Mouse (Mus musculus) heart, embryonic 14.5 days (tissue): ENCODE measurements around the gene Ccdc65. TPM values are rescaled to one million over a fixed set of nuclear protein-coding genes. Genes with fewer than 3 reads are reported as not detected.
A peak's percentile ranks its signal among the peaks of the same experiment; 100 is the strongest.

Experiments
- ATAC-seq: fragments of 200-750 bp; cut with Nextera tagmentation; 2 replicates; pipeline ENCODE4 v1.8.0; 2017; ENCODE audit warnings: low read depth, moderate TSS enrichment; ENCODE audit not compliant: insufficient number of reproducible peaks, insufficient read depth, low FRiP score
- H3K27ac ChIP-seq, 2 experiments: fragments of 200-500 bp in 1 of 2; fragments of 300-500 bp in 1 of 2; sonication (generic) in 1 of 2; replicated peaks in 1 of 2; 2 replicates each; pipeline ENCODE4 v1.5.1; 2012 to 2014; ENCODE audit warnings: low read depth in 2 of 2, low read length in 2 of 2, control low read depth in 1 of 2, mild to moderate bottlenecking in 1 of 2, mixed read lengths in 1 of 2; ENCODE audit not compliant: control insufficient read depth in 1 of 2, insufficient read depth in 1 of 2
- H3K27me3 ChIP-seq: fragments of 300-500 bp; sonication (generic); 2 replicates; pipeline ENCODE4 v1.6.1; 2014; ENCODE audit warnings: mild to moderate bottlenecking, low read length, control low read depth; ENCODE audit not compliant: control insufficient read depth, insufficient read depth
- H3K36me3 ChIP-seq: fragments of 300-500 bp; sonication (generic); 2 replicates; pipeline ENCODE4 v1.6.1; 2014; ENCODE audit warnings: mild to moderate bottlenecking, control low read depth, low read length, mixed read lengths; ENCODE audit not compliant: control insufficient read depth, insufficient read depth
- H3K4me1 ChIP-seq, 2 experiments: fragments of 200-500 bp in 1 of 2; fragments of 300-500 bp in 1 of 2; sonication (generic) in 1 of 2; 2 replicates each; pipeline ENCODE4 v1.6.1; 2012 to 2014; ENCODE audit warnings: low read length in 2 of 2, control low read depth in 1 of 2, mixed read lengths in 1 of 2; ENCODE audit not compliant: control insufficient read depth in 2 of 2, insufficient read depth in 2 of 2
- H3K4me2 ChIP-seq: fragments of 300-500 bp; sonication (generic); 2 replicates; pipeline ENCODE4 v1.6.1; 2014; ENCODE audit warnings: mild to moderate bottlenecking, low read length
- H3K4me3 ChIP-seq, 2 experiments: fragments of 200-500 bp in 1 of 2; fragments of 300-500 bp in 1 of 2; sonication (generic) in 1 of 2; 2 replicates each; pipeline ENCODE4 v1.5.1; 2012 to 2014; ENCODE audit warnings: low read length in 2 of 2, mild to moderate bottlenecking in 2 of 2, control low read depth in 1 of 2, low read depth in 1 of 2, moderate library complexity in 1 of 2; ENCODE audit not compliant: control insufficient read depth in 1 of 2, insufficient read depth in 1 of 2
- H3K9ac ChIP-seq: fragments of 300-500 bp; sonication (generic); 2 replicates; pipeline ENCODE4 v1.6.1; 2014; ENCODE audit warnings: mild to moderate bottlenecking, low read length
- H3K9me3 ChIP-seq: fragments of 300-500 bp; sonication (generic); 2 replicates; pipeline ENCODE4 v1.6.1; 2016; ENCODE audit warnings: low read length, control low read depth; ENCODE audit not compliant: control insufficient read depth
- WGBS: fragments of 180-500 bp; shearing (Covaris S2); extraction: QIAGEN DNeasy Blood & Tissue Kit; methylation state at CpG from one replicate; pipeline ENCODE4 v1.1.7; 2014; 5-methylcytosine and 5-hydroxymethylcytosine counted together
- polyA plus RNA-seq: library from polyadenylated mRNA; unstranded; fragments of >200 nt; fragmentation: Nextera tagmentation; extraction: Ambion mirVana; gene quantifications from 2 replicates; pipeline ENCODE4 v1.2.1, GENCODE M21; 2014

Gene Ccdc65
- polyA plus RNA-seq, 1 experiment from 2014 or later, result 0.89 TPM

DNA sequence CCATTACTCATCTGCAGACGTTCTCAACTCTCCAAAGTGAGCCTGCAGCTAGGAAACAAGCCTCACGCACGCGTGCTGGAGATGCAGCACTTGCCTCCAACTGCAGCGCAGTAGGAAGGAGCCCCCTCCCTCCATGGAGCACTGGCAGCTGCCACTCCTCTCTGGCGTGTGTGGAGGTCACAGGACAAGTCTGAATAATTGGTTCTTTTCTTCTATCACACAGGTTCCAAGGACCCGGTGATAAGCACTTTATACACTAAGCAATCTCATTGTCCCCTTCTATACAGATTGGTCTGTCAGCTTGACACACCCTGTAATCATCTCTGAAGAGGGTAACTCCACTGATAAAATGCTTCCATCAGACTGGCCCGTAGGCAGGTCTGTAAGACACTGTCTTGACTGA is 45.0 kb downstream of the Ccdc65 start:
- no peak overlapping the region for H3K9ac ChIP-seq
- H3K4me2 ChIP-seq, result no peak overlapping the region
- no peaks in the 10 kb centered on the region for H3K27me3 ChIP-seq
- no peaks in the 10 kb centered on the region for H3K9me3 ChIP-seq
- no peak overlapping the region for H3K27ac ChIP-seq
- peaks cover 31% of the 10 kb centered on the region for H3K36me3 ChIP-seq
- peak; percentile 31; the same call in 1 of the 2 replicates for ATAC-seq
- 57% methylated on average over 8 of the region's 8 CpGs for WGBS
- H3K4me1 ChIP-seq, result peaks cover 0 to 9% of the 10 kb centered on the region in 2 experiments; a peak in 1 of 4 replicates
- H3K4me3 ChIP-seq, result no peak overlapping the region

DNA sequence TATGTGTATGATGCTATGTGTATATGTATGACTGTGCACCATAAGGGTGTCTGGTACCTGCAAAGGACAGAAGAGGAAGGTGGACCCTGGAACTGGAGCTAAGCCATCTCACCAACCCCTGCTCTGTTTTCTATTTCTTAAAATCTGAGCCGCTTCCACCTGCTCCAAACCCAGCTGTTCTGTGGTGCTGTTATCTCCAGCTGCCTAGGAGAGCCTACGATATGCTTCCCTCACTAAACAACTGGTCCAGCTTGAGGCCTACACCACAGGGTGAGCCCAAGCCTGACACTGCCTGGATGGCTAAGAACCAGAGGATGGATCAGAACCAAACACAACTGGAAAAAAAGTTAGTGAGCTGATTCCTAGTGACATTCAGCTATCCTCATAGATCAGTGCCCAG is 46.1 kb downstream of the Ccdc65 start:
- Histone ChIP-seq H3K27ac (no peak overlapping the region), H3K36me3 (peaks cover 42% of the 10 kb centered on the region), H3K9ac (no peak overlapping the region), H3K27me3 (no peaks in the 10 kb centered on the region), H3K4me2 (no peak overlapping the region), H3K4me1 (peaks cover 0 to 9% of the 10 kb centered on the region in 2 experiments; a peak in 1 of 4 replicates), H3K9me3 (no peaks in the 10 kb centered on the region), H3K4me3 (no peak overlapping the region)
- WGBS, result 56% methylated on average over 2 of the region's 2 CpGs
- no peak for ATAC-seq

DNA sequence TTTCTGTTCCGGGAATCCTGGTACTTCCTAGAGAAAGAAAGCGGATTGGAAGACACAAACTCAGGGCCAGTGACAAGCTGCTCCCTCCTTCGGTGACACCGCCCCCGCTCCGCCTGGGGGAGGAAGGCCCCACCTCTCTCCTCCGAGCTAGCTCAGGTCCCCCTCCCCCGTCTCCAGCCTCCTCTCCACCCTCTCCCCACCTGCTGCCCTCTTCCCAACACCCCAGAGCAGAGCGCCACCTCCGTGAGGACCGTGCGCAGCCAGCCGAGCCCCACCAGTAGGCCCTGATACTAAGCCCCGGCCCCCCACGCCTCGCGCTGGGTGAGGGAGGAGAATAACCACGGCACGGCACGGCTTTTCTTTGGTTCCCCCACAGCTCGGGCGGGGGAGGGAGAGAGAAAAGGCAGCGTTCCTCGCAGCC is 54.2 kb downstream of the Ccdc65 start:
- Histone ChIP-seq H3K27me3 (peaks cover 13% of the 10 kb centered on the region; the same call in 1 of the 2 replicates), H3K27ac (peak overlapping the region; percentile 69 to 78), H3K36me3 (peaks cover 32% of the 10 kb centered on the region), H3K9ac (peak overlapping the region; percentile 91), H3K4me2 (peak overlapping the region; percentile 79), H3K4me3 (peak overlapping the region; percentile 90 to 99), H3K4me1 (peaks cover 3 to 13% of the 10 kb centered on the region in 2 experiments; a peak in 3 of 4 replicates), H3K9me3 (no peaks in the 10 kb centered on the region)
- 0% methylated on average over 21 of the region's 24 CpGs for WGBS
- ATAC-seq, result peak; percentile 69

- under 1% methylated on average over 66 of the region's 76 CpGs for WGBS
- peak within 1 kb of the TSS; percentile 90 to 99 for H3K4me3 ChIP-seq
- H3K27me3 ChIP-seq, result peaks cover 14% of the 10 kb centered on the region; the same call in 1 of the 2 replicates
- H3K9ac ChIP-seq, result peak within 1 kb of the TSS; percentile 91
- no peaks in the 10 kb centered on the region for H3K9me3 ChIP-seq
- H3K36me3 ChIP-seq, result peaks cover 28% of the 10 kb centered on the region
- ATAC-seq, result peak; percentile 90
- peak within 1 kb of the TSS; percentile 69 to 78 for H3K27ac ChIP-seq
- peaks cover 3 to 13% of the 10 kb centered on the region in 2 experiments; a peak in 3 of 4 replicates for H3K4me1 ChIP-seq
- H3K4me2 ChIP-seq, result peak within 1 kb of the TSS; percentile 79
Observed at GRCm38 (mm10) chr15:98762670-98763529, 54.9 kb downstream of the Ccdc65 start, which contains the start of gene Arf3. Gene Arf3, minus strand, starts transcription at chr15:98763214.

- H3K36me3 ChIP-seq, result 0 out of 2 replicates have a peak, but pooled peaks cover under 1% of the 10 kb centered on the region
- H3K9me3 ChIP-seq, result no peaks in the 10 kb centered on the region
- no peak overlapping the region for H3K4me3 ChIP-seq
- H3K4me2 ChIP-seq, result no peak overlapping the region
- no peak for ATAC-seq
- H3K4me1 ChIP-seq, result peaks cover 3 to 13% of the 10 kb centered on the region in 2 experiments; a peak in 3 of 4 replicates
- WGBS, result 54% methylated on average over 4 of the region's 4 CpGs
- peaks cover 17% of the 10 kb centered on the region; the same call in 1 of the 2 replicates for H3K27me3 ChIP-seq
- no peak overlapping the region for H3K27ac ChIP-seq
- H3K9ac ChIP-seq, result no peak overlapping the region
Observed at GRCm38 (mm10) chr15:98765929-98766328, 57.9 kb downstream of the Ccdc65 start.

- Histone ChIP-seq H3K9me3 (no peaks in the 10 kb centered on the region), H3K27ac (no peak overlapping the region), H3K4me2 (no peak overlapping the region), H3K9ac (no peak overlapping the region), H3K4me1 (peaks cover 3 to 9% of the 10 kb centered on the region in 2 experiments; a peak in 2 of 4 replicates), H3K27me3 (peaks cover 37% of the 10 kb centered on the region), H3K4me3 (no peak overlapping the region), H3K36me3 (no peaks in the 10 kb centered on the region)
- 21% methylated on average over 5 of the region's 5 CpGs for WGBS
- no peak for ATAC-seq
Observed at GRCm38 (mm10) chr15:98768259-98768658, 60.3 kb downstream of the Ccdc65 start.

- Histone ChIP-seq H3K27me3 (peaks cover 60% of the 10 kb centered on the region), H3K4me1 (peaks cover 5 to 12% of the 10 kb centered on the region in 2 experiments; a peak in 3 of 4 replicates), H3K9me3 (no peaks in the 10 kb centered on the region), H3K4me2 (peak overlapping the region; percentile 74), H3K4me3 (peak overlapping the region; percentile 38 to 43), H3K27ac (no peak overlapping the region), H3K36me3 (no peaks in the 10 kb centered on the region), H3K9ac (peak overlapping the region; percentile 59)
- 12% methylated on average over 12 of the region's 12 CpGs for WGBS
- ATAC-seq, result no peak
Observed at GRCm38 (mm10) chr15:98771813-98772425, 63.9 kb downstream of the Ccdc65 start.
